Mouse (Mus musculus) neural tube, embryonic 11.5 days (tissue): ENCODE results near the gene Tmem30b. TPM values are rescaled to one million over a fixed set of nuclear protein-coding genes. Genes with fewer than 3 reads are reported as not detected.
A peak's percentile ranks its signal among the peaks of the same experiment; 100 is the strongest.
"Not testable (repeated sequence)": the region's sequence is repeated elsewhere in the genome, so short reads cannot be mapped to it uniquely, and the experiment has no call there.

Experiments
- ATAC-seq: fragments of 200-750 bp; cut with Nextera tagmentation; 2 replicates; pipeline ENCODE4 v1.8.0; 2017; ENCODE audit warnings: moderate number of reproducible peaks, mild to moderate bottlenecking, moderate TSS enrichment, moderate library complexity; ENCODE audit not compliant: insufficient read depth, low FRiP score, low TSS enrichment
- DNase-seq: peaks from one replicate; pipeline ENCODE4 v3.0.0-alpha.2; 2015; ENCODE audit warnings: low spot score
- H3K27ac ChIP-seq: fragments of 300-500 bp; sonication (generic); 2 replicates; pipeline ENCODE4 v1.5.1; 2014; ENCODE audit warnings: low read depth, mild to moderate bottlenecking, low read length
- H3K27me3 ChIP-seq: fragments of 300-500 bp; sonication (generic); 2 replicates; pipeline ENCODE4 v1.6.1; 2014; ENCODE audit warnings: mild to moderate bottlenecking, low read length, mixed read lengths; ENCODE audit not compliant: control insufficient read depth, insufficient read depth
- H3K36me3 ChIP-seq: fragments of 300-500 bp; sonication (generic); 2 replicates; pipeline ENCODE4 v1.6.1; 2014; ENCODE audit warnings: mild to moderate bottlenecking, low read length, moderate library complexity, mixed read lengths; ENCODE audit not compliant: control insufficient read depth, insufficient read depth
- H3K4me1 ChIP-seq: fragments of 300-500 bp; sonication (generic); 2 replicates; pipeline ENCODE4 v1.6.1; 2014; ENCODE audit warnings: low read length, mixed read lengths; ENCODE audit not compliant: control insufficient read depth, insufficient read depth
- H3K4me2 ChIP-seq: fragments of 300-500 bp; sonication (generic); 2 replicates; pipeline ENCODE4 v1.6.1; 2014; ENCODE audit warnings: low read depth, mild to moderate bottlenecking, moderate library complexity
- H3K4me3 ChIP-seq: fragments of 300-500 bp; sonication (generic); 2 replicates; pipeline ENCODE4 v1.5.1; 2014; ENCODE audit warnings: low read depth, low read length
- H3K9ac ChIP-seq: fragments of 300-500 bp; sonication (generic); 2 replicates; pipeline ENCODE4 v1.6.1; 2014; ENCODE audit warnings: mild to moderate bottlenecking, low read length
- H3K9me3 ChIP-seq: fragments of 300-500 bp; sonication (generic); 2 replicates; pipeline ENCODE4 v1.6.1; 2016; ENCODE audit warnings: low read length; ENCODE audit not compliant: control insufficient read depth
- WGBS: fragments of 180-500 bp; shearing (Covaris S2); extraction: QIAGEN DNeasy Blood & Tissue Kit; methylation state at CpG from one replicate; pipeline ENCODE4 v1.1.7; 2014; 5-methylcytosine and 5-hydroxymethylcytosine counted together
- polyA plus RNA-seq: library from polyadenylated mRNA; unstranded; fragments of >200 nt; fragmentation: Nextera tagmentation; extraction: Ambion mirVana; gene quantifications from 2 replicates; pipeline ENCODE4 v1.2.1, GENCODE M21; 2014

The Tmem30b gene
- polyA plus RNA-seq, 1 experiment from 2014 or later = 2.3 TPM

GRCm38 (mm10) chr12:73564795-73565619 is 18.8 kb upstream of the Tmem30b start:
- Histone ChIP-seq H3K4me3 (peak overlapping the region; percentile 21), H3K9ac (no peak overlapping the region; the same call in 1 of the 2 replicates), H3K4me2 (peak overlapping the region; percentile 37), H3K36me3 (no peaks in the 10 kb centered on the region), H3K27ac (no peak overlapping the region), H3K9me3 (no peaks in the 10 kb centered on the region), H3K4me1 (no peaks in the 10 kb centered on the region), H3K27me3 (no peaks in the 10 kb centered on the region)
- ATAC-seq (no peak), DNase-seq (peak; percentile 22)
- 21% methylated on average over 21 of the region's 21 CpGs for WGBS

- H3K9me3 ChIP-seq = no peaks in the 10 kb centered on the region
- DNase-seq (no peak), ATAC-seq (no peak)
- no peak overlapping the region for H3K4me2 ChIP-seq
- H3K27ac ChIP-seq = no peak overlapping the region
- H3K36me3 ChIP-seq = no peaks in the 10 kb centered on the region
- no peak overlapping the region for H3K4me3 ChIP-seq
- no peak overlapping the region for H3K9ac ChIP-seq
- H3K4me1 ChIP-seq = no peaks in the 10 kb centered on the region
- 33% methylated on average over 10 of the region's 10 CpGs for WGBS
- H3K27me3 ChIP-seq = no peaks in the 10 kb centered on the region
Observed at GRCm38 (mm10) chr12:73564176-73564575, 18.0 kb upstream of the Tmem30b start.

GRCm38 (mm10) chr12:73563122-73563521 is 16.9 kb upstream of the Tmem30b start:
- H3K4me3 ChIP-seq, H3K27me3 ChIP-seq, H3K4me1 ChIP-seq, H3K4me2 ChIP-seq, H3K36me3 ChIP-seq, H3K27ac ChIP-seq, ATAC-seq, H3K9me3 ChIP-seq, DNase-seq, H3K9ac ChIP-seq: not testable (repeated sequence)
- WGBS = 74% methylated on average over 6 of the region's 6 CpGs

- H3K4me3 ChIP-seq = no peak overlapping the region
- DNase-seq = peak; percentile 18
- H3K27me3 ChIP-seq = no peaks in the 10 kb centered on the region
- no peaks in the 10 kb centered on the region for H3K9me3 ChIP-seq
- no peak for ATAC-seq
- H3K4me2 ChIP-seq = no peak overlapping the region
- no peak overlapping the region for H3K27ac ChIP-seq
- H3K4me1 ChIP-seq = no peaks in the 10 kb centered on the region
- H3K36me3 ChIP-seq = no peaks in the 10 kb centered on the region
- WGBS = 56% methylated on average over 7 of the region's 7 CpGs
- H3K9ac ChIP-seq = no peak overlapping the region
Observed at GRCm38 (mm10) chr12:73560091-73560490, 13.9 kb upstream of the Tmem30b start.

- H3K9ac ChIP-seq = no peak overlapping the region
- H3K4me1 ChIP-seq = no peaks in the 10 kb centered on the region
- DNase-seq (no peak), ATAC-seq (no peak)
- no peaks in the 10 kb centered on the region for H3K36me3 ChIP-seq
- H3K27ac ChIP-seq = no peak overlapping the region
- H3K27me3 ChIP-seq = no peaks in the 10 kb centered on the region
- H3K9me3 ChIP-seq = no peaks in the 10 kb centered on the region
- H3K4me2 ChIP-seq = no peak overlapping the region
- WGBS = 95% methylated on average over 19 of the region's 20 CpGs
- no peak overlapping the region for H3K4me3 ChIP-seq
Observed at GRCm38 (mm10) chr12:73558525-73559195, 12.5 kb upstream of the Tmem30b start.

- 4% methylated on average over 5 of the region's 5 CpGs for WGBS
- Histone ChIP-seq H3K27me3 (peaks cover 5% of the 10 kb centered on the region), H3K36me3 (no peaks in the 10 kb centered on the region), H3K4me3 (no peak overlapping the region), H3K9ac (no peak overlapping the region), H3K4me1 (no peaks in the 10 kb centered on the region), H3K9me3 (no peaks in the 10 kb centered on the region), H3K4me2 (no peak overlapping the region), H3K27ac (no peak overlapping the region)
- ATAC-seq (peak; percentile 65), DNase-seq (peak; percentile 68)
Observed at GRCm38 (mm10) chr12:73554155-73554554, 8.0 kb upstream of the Tmem30b start.

- 81% methylated on average over 8 of the region's 8 CpGs for WGBS
- ATAC-seq = no peak
- H3K4me2 ChIP-seq = no peak overlapping the region
Observed at GRCm38 (mm10) chr12:73548259-73548658, 2.1 kb upstream of the Tmem30b start.

GRCm38 (mm10) chr12:73547646-73548045 is 1.5 kb upstream of the Tmem30b start:
- no peak overlapping the region for H3K27ac ChIP-seq
- no peak for DNase-seq

More at GRCm38 (mm10) chr12:73548259-73548658, 2.1 kb upstream of the Tmem30b start:
- Histone ChIP-seq H3K27me3 (peaks cover 56% of the 10 kb centered on the region), H3K4me1 (0 out of 2 replicates have a peak, but pooled peaks cover 2% of the 10 kb centered on the region), H3K36me3 (no peaks in the 10 kb centered on the region), H3K27ac (no peak overlapping the region), H3K9me3 (no peaks in the 10 kb centered on the region), H3K4me3 (no peak overlapping the region), H3K9ac (no peak overlapping the region)
- no peak for DNase-seq

More at GRCm38 (mm10) chr12:73547646-73548045, 1.5 kb upstream of the Tmem30b start:
- Histone ChIP-seq H3K9me3 (no peaks in the 10 kb centered on the region), H3K36me3 (no peaks in the 10 kb centered on the region), H3K4me1 (0 out of 2 replicates have a peak, but pooled peaks cover 2% of the 10 kb centered on the region), H3K4me3 (no peak overlapping the region), H3K4me2 (no peak overlapping the region), H3K27me3 (peaks cover 59% of the 10 kb centered on the region), H3K9ac (no peak overlapping the region)
- ATAC-seq = no peak
- 38% methylated on average over 10 of the region's 10 CpGs for WGBS
